Mouse (Mus musculus) MEL (cell line): ENCODE measurements around the gene Rhot2.

ENCODE experiments used
- GATA1 ChIP-seq: IDR thresholded peaks from 2 replicates; pipeline ENCODE4 v1.6.1; 2011; ENCODE audit warnings: low read depth, low read length, improper control_type of control experiment
- MAFK ChIP-seq: IDR thresholded peaks from 2 replicates; pipeline ENCODE4 v1.6.1; 2011; ENCODE audit warnings: low read depth, mild to moderate bottlenecking, low read length, improper control_type of control experiment, borderline replicate concordance

- TF ChIP-seq MAFK (no peak), GATA1 (no peak)
Measured at GRCm38 (mm10) chr17:25828223-25828594, 16.4 kb downstream of the Rhot2 start.
